Mouse (Mus musculus) small intestine, adult 2 months (tissue): ENCODE measurements around the gene Cdhr4.

ENCODE experiments used
- CTCF ChIP-seq: fragments of 200-500 bp; IDR thresholded peaks from 2 replicates; pipeline ENCODE4 v1.5.1; 2012; ENCODE audit warnings: low read depth, mild to moderate bottlenecking, control low read depth, inconsistent platforms, low read length, moderate library complexity, mixed read lengths; ENCODE audit not compliant: insufficient replicate concordance, insufficient read length; ENCODE audit errors: extremely low read depth
- POLR2A ChIP-seq: fragments of 200-500 bp; IDR thresholded peaks from 2 replicates; pipeline ENCODE4 v1.6.1; 2012; ENCODE audit warnings: low read depth, mild to moderate bottlenecking, control low read depth, inconsistent platforms, low read length, moderate library complexity

- no peak; the same call in 1 of the 2 replicates for TF ChIP-seq POLR2A
- TF ChIP-seq CTCF = no peak
Observed at GRCm38 (mm10) chr9:108002778-108003530, 10.7 kb downstream of the Cdhr4 start.
